ENCODE assay signal across 12 mouse cellular contexts in genomic region chr1:192546843-192547242, GRCm38 (mm10).
DNase-seq lines count a peak whose midpoint lies in the region; ATAC-seq and TF ChIP-seq lines count a peak whose summit lies in the region.
"Had no signal": no experiment of that assay in that cellular context is flagged by ENCODE, and none has a peak within 500 bp of the region (broad histone marks: within the 10 kb centered on the region; RNA-seq: fewer than 3 reads in every experiment).

No protein-coding gene starts in this region.

- TF ChIP-seq CTCF in hindbrain, postnatal 0 days (IDR thresholded peaks at IDR 0.05; ENCODE audit: low read depth) = peak; percentile 65
- TF ChIP-seq CTCF in lung, postnatal 0 days (IDR thresholded peaks at IDR 0.05) = peak; percentile 66
- TF ChIP-seq CTCF in brain, embryonic 14.5 days (IDR thresholded peaks at IDR 0.05; ENCODE audit: borderline replicate concordance, extremely low read depth, insufficient read depth, insufficient read length) = peak; percentile 50; the same call in 1 of the 2 replicates
- TF ChIP-seq CTCF in small intestine, adult 2 months (IDR thresholded peaks at IDR 0.05; ENCODE audit: extremely low read depth, insufficient read length, insufficient replicate concordance, low read depth, low read length) = peak; percentile 14; the same call in 1 of the 2 replicates

- no peak for ATAC-seq in hindbrain, postnatal 0 days
- ATAC-seq in hindbrain, embryonic 14.5 days (ENCODE audit: low FRiP score) = no peak
- no peak for ATAC-seq in lung, postnatal 0 days
- ATAC-seq: midbrain, embryonic 13.5 days had no signal

- no peak overlapping the region for H3K27ac ChIP-seq in hindbrain, postnatal 0 days
- H3K27ac ChIP-seq in hindbrain, embryonic 14.5 days = no peak overlapping the region
- H3K27ac ChIP-seq in lung, postnatal 0 days (ENCODE audit: low read length) = no peak overlapping the region
- H3K27ac ChIP-seq in small intestine, adult 2 months (ENCODE audit: insufficient read depth, low read depth, low read length) = no peak overlapping the region
- H3K27ac ChIP-seq: liver, embryonic 14.5 days; midbrain, embryonic 13.5 days; neural tube, embryonic 13.5 days had no signal

- H3K36me3 ChIP-seq in hindbrain, postnatal 0 days (ENCODE audit: insufficient read depth, low read length) = no peaks in the 10 kb centered on the region
- no peaks in the 10 kb centered on the region for H3K36me3 ChIP-seq in hindbrain, embryonic 14.5 days (replicated peaks; ENCODE audit: control insufficient read depth, insufficient read depth)
- no peaks in the 10 kb centered on the region for H3K36me3 ChIP-seq in lung, postnatal 0 days (ENCODE audit: insufficient read depth, low read length)
- no peaks in the 10 kb centered on the region for H3K36me3 ChIP-seq in small intestine, adult 2 months (ENCODE audit: control insufficient read depth, insufficient read depth, low read length)
- H3K36me3 ChIP-seq: midbrain, embryonic 13.5 days; neural tube, embryonic 13.5 days had no signal

- no peak overlapping the region for H3K4me3 ChIP-seq in hindbrain, postnatal 0 days (ENCODE audit: low read length)
- H3K4me3 ChIP-seq in hindbrain, embryonic 14.5 days (replicated peaks; ENCODE audit: low read length) = no peak overlapping the region
- H3K4me3 ChIP-seq in lung, postnatal 0 days (ENCODE audit: low read depth, low read length) = no peak overlapping the region
- H3K4me3 ChIP-seq in small intestine, adult 2 months (ENCODE audit: low read depth, low read length) = no peak overlapping the region
- H3K4me3 ChIP-seq: erythroblast, embryonic 14.5 days; midbrain, embryonic 13.5 days; neural tube, embryonic 13.5 days had no signal

- H3K9me3 ChIP-seq in hindbrain, postnatal 0 days (ENCODE audit: low read length) = no peaks in the 10 kb centered on the region
- H3K9me3 ChIP-seq in hindbrain, embryonic 14.5 days (ENCODE audit: control insufficient read depth, low read length) = no peaks in the 10 kb centered on the region
- H3K9me3 ChIP-seq in lung, postnatal 0 days (ENCODE audit: low read length) = no peaks in the 10 kb centered on the region
- H3K9me3 ChIP-seq: midbrain, embryonic 13.5 days; neural tube, embryonic 13.5 days had no signal

- no peaks in the 10 kb centered on the region for H3K27me3 ChIP-seq in hindbrain, postnatal 0 days (ENCODE audit: insufficient read depth, low read length)
- no peaks in the 10 kb centered on the region for H3K27me3 ChIP-seq in hindbrain, embryonic 14.5 days (ENCODE audit: control insufficient read depth, insufficient read depth, low read length)
- H3K27me3 ChIP-seq in lung, postnatal 0 days (replicated peaks; ENCODE audit: insufficient read depth, low read length) = no peaks in the 10 kb centered on the region
- H3K27me3 ChIP-seq in small intestine, adult 2 months (ENCODE audit: control insufficient read depth, insufficient read depth, low read length) = no peaks in the 10 kb centered on the region
- H3K27me3 ChIP-seq: midbrain, embryonic 13.5 days; neural tube, embryonic 13.5 days had no signal

- DNase-seq in hindbrain, postnatal 0 days (ENCODE audit: low spot score) = peak; percentile 56
- no peak for DNase-seq in hindbrain, embryonic 14.5 days (ENCODE audit: low spot score)
- DNase-seq in lung, postnatal 0 days (ENCODE audit: low spot score) = peak; percentile 41
- no peak for DNase-seq in lung, postnatal 25 days (ENCODE audit: low spot score)
- peak; percentile 24 for DNase-seq in brain, embryonic 14.5 days (ENCODE audit: low read depth)
- DNase-seq in right cerebral cortex, adult 2 months (ENCODE audit: low spot score in 2 of 2) = no peak
- DNase-seq: heart, postnatal 14 days had no signal

- H3K4me2 ChIP-seq in hindbrain, postnatal 0 days (ENCODE audit: low read depth, low read length) = no peak overlapping the region
- no peak overlapping the region for H3K4me2 ChIP-seq in hindbrain, embryonic 14.5 days (replicated peaks)
- H3K4me2 ChIP-seq in lung, postnatal 0 days (replicated peaks; ENCODE audit: low read depth, low read length) = no peak overlapping the region
- H3K4me2 ChIP-seq: midbrain, embryonic 13.5 days; neural tube, embryonic 13.5 days had no signal

- no peak overlapping the region for H3K9ac ChIP-seq in hindbrain, postnatal 0 days (replicated peaks; ENCODE audit: low read length)
- no peak overlapping the region for H3K9ac ChIP-seq in hindbrain, embryonic 14.5 days
- H3K9ac ChIP-seq in lung, postnatal 0 days (replicated peaks; ENCODE audit: low read depth) = no peak overlapping the region
- H3K9ac ChIP-seq: liver, embryonic 14.5 days; midbrain, embryonic 13.5 days; neural tube, embryonic 13.5 days had no signal

- TF ChIP-seq POLR2A in brain, embryonic 14.5 days (IDR thresholded peaks at IDR 0.05; ENCODE audit: borderline replicate concordance, extremely low read depth, insufficient read depth, insufficient read length, poor library complexity, severe bottlenecking) = no peak
- no peak for TF ChIP-seq POLR2A in small intestine, adult 2 months (IDR thresholded peaks at IDR 0.05; ENCODE audit: low read depth, low read length)

- peaks cover 9% of the 10 kb centered on the region; the same call in 1 of the 2 replicates for H3K4me1 ChIP-seq in hindbrain, postnatal 0 days (ENCODE audit: insufficient read depth, low read length)
- peaks cover 5% of the 10 kb centered on the region; the same call in 1 of the 2 replicates for H3K4me1 ChIP-seq in hindbrain, embryonic 14.5 days (replicated peaks; ENCODE audit: control insufficient read depth, insufficient read depth, low read length)
- H3K4me1 ChIP-seq in lung, postnatal 0 days (ENCODE audit: insufficient read depth, low read depth, low read length) = no peaks in the 10 kb centered on the region
- no peaks in the 10 kb centered on the region for H3K4me1 ChIP-seq in small intestine, adult 2 months (ENCODE audit: control insufficient read depth, insufficient read depth, insufficient read length, low read length)

- WGBS in hindbrain, postnatal 0 days = 23% methylated on average over 1 of the region's 1 CpGs
- 44% methylated on average over 1 of the region's 1 CpGs for WGBS in hindbrain, embryonic 14.5 days
- WGBS in lung, postnatal 0 days = 18% methylated on average over 1 of the region's 1 CpGs
- WGBS in small intestine, adult 2 months = 35% methylated on average over 1 of the region's 1 CpGs

- no peak for TF ChIP-seq EP300 in lung, postnatal 0 days (IDR thresholded peaks at IDR 0.05)

Comparison
In these comparisons a context has a peak if more than half of its experiments do, and no peak if none do; other contexts are left out.
1. DNase-seq: peak in hindbrain, postnatal 0 days (single experiment), lung, postnatal 0 days (single experiment) and brain, embryonic 14.5 days (single experiment); none in hindbrain, embryonic 14.5 days (single experiment), lung, postnatal 25 days (single experiment) and right cerebral cortex, adult 2 months (0 of 2).
2. CTCF ChIP-seq: peak in every context shown above with its lines; median percentile 66 in lung, postnatal 0 days; 65 in hindbrain, postnatal 0 days; 50 in brain, embryonic 14.5 days; 14 in small intestine, adult 2 months.